Mouse (Mus musculus) inflammation-experienced regulatory T-cells, adult 6 months (primary cell): ENCODE results near the gene Ss18l1. TPM values are rescaled to one million over a fixed set of nuclear protein-coding genes. Genes with fewer than 3 reads are reported as not detected.

Source experiments
- polyA plus RNA-seq, 3 experiments: library from polyadenylated mRNA; unstranded; fragments of 100-300 nt; shearing (Covaris generic); gene quantifications; one replicate each; pipeline ENCODE4 v1.2.1; 2017

The Ss18l1 gene
- polyA plus RNA-seq, 3 experiments from 2014 or later, result 1.4 to 2.4 (median 2.3) TPM

Other genes starting within 250 kb of the Ss18l1 start
- gene Taf4, start 65.9 kb upstream of the Ss18l1 start, polyA plus RNA-seq, result 1 to 10 TPM; 4.3 to 7.2 (median 5.0) TPM
- 1 to 10 TPM; 2.4 to 3.9 (median 2.5) TPM for gene Lsm14b, start 17.5 kb upstream of the Ss18l1 start, polyA plus RNA-seq
- 100 to 1,000 TPM; 448 to 507 (median 458) TPM for gene Psma7, start 76 bp upstream of the Ss18l1 start, polyA plus RNA-seq
- gene Mtg2, start 28.1 kb downstream of the Ss18l1 start, polyA plus RNA-seq, result 10 to 100 TPM; 28.5 to 51.3 (median 40.1) TPM
- gene Hrh3, start 62.0 kb downstream of the Ss18l1 start, polyA plus RNA-seq, result not detected
- gene Osbpl2, start 76.8 kb downstream of the Ss18l1 start, polyA plus RNA-seq, result 10 to 100 TPM; 20.2 to 23.7 (median 21.9) TPM
- 100 to 1,000 TPM in 1 of 3 experiments, 10 to 100 TPM in 2; 85.6 to 103 (median 86.1) TPM for gene Adrm1, start 129.0 kb downstream of the Ss18l1 start, polyA plus RNA-seq
- gene Lama5, start 183.3 kb downstream of the Ss18l1 start, polyA plus RNA-seq, result under 1 TPM in 2 of 3 experiments, not detected in 1; 0.33 to 0.40 TPM
- 1,000 to 10,000 TPM; 1,053 to 1,596 (median 1,304) TPM for gene Rps21, start 214.9 kb downstream of the Ss18l1 start, polyA plus RNA-seq
- gene Cables2, start 231.0 kb downstream of the Ss18l1 start, polyA plus RNA-seq, result 1 to 10 TPM; 6.7 to 8.0 (median 7.7) TPM
- gene Rbbp8nl, start 247.4 kb downstream of the Ss18l1 start, polyA plus RNA-seq, result not detected